11 mouse cellular contexts compared by ENCODE assay signal in genomic region chr14:64593564-64593963, GRCm38 (mm10).
DNase-seq lines count a peak whose midpoint lies in the region; ATAC-seq and TF ChIP-seq lines count a peak whose summit lies in the region.
"Had no signal": no experiment of that assay in that cellular context is flagged by ENCODE, and none has a peak within 500 bp of the region (broad histone marks: within the 10 kb centered on the region; RNA-seq: fewer than 3 reads in every experiment).

No protein-coding gene starts in this region.

- DNase-seq in NIH3T3 (ENCODE audit: low read depth): peak; percentile 17
- peak; percentile 83 to 92 for DNase-seq in layer of hippocampus, adult 18-20 months (ENCODE audit: low spot score in 2 of 2)
- no peak for DNase-seq in kidney, postnatal 4 days
- DNase-seq in lung, postnatal 0 days (ENCODE audit: low spot score): no peak
- no peak for DNase-seq in kidney, adult 2 months
- no peak for DNase-seq in liver, postnatal 0 days

- no peak for TF ChIP-seq CTCF in cortical plate, adult 2 months (IDR thresholded peaks at IDR 0.05; ENCODE audit: extremely low read depth, insufficient read depth, low read length)
- no peak for TF ChIP-seq CTCF in lung, postnatal 0 days (IDR thresholded peaks at IDR 0.05)
- no peak for TF ChIP-seq CTCF in kidney, adult 2 months (conservative IDR thresholded peaks at IDR 0.05; ENCODE audit: insufficient read depth, insufficient read length, low read depth, low read length)
- TF ChIP-seq CTCF in liver, postnatal 0 days (IDR thresholded peaks at IDR 0.05; ENCODE audit: low read depth): no peak

- no peaks in the 10 kb centered on the region for H3K27me3 ChIP-seq in midbrain, embryonic 16.5 days (ENCODE audit: control insufficient read depth, insufficient read depth, low read depth, low read length)
- H3K27me3 ChIP-seq in lung, postnatal 0 days (replicated peaks; ENCODE audit: insufficient read depth, low read length): peaks cover 39% of the 10 kb centered on the region
- peaks cover 3% of the 10 kb centered on the region; the same call in 1 of the 2 replicates for H3K27me3 ChIP-seq in kidney, adult 2 months (replicated peaks; ENCODE audit: control insufficient read depth, insufficient read depth, low read length)
- peaks cover 39% of the 10 kb centered on the region for H3K27me3 ChIP-seq in liver, postnatal 0 days (ENCODE audit: insufficient read depth, low read length)

- no peak overlapping the region; the same call in 1 of the 2 replicates for H3K4me3 ChIP-seq in cortical plate, adult 2 months (ENCODE audit: insufficient read depth, low read length)
- H3K4me3 ChIP-seq in midbrain, embryonic 16.5 days (ENCODE audit: low read depth, low read length): peak overlapping the region; percentile 93
- no peak overlapping the region for H3K4me3 ChIP-seq in lung, postnatal 0 days (ENCODE audit: low read depth, low read length)
- H3K4me3 ChIP-seq in kidney, adult 2 months (ENCODE audit: insufficient read depth, low read depth, low read length): no peak overlapping the region
- no peak overlapping the region for H3K4me3 ChIP-seq in liver, postnatal 0 days (ENCODE audit: low read depth, low read length)
- H3K4me3 ChIP-seq: myocyte had no signal

- H3K9me3 ChIP-seq in midbrain, embryonic 16.5 days (replicated peaks; ENCODE audit: control insufficient read depth, low read length, poor library complexity, severe bottlenecking): no peaks in the 10 kb centered on the region
- no peaks in the 10 kb centered on the region for H3K9me3 ChIP-seq in lung, postnatal 0 days (ENCODE audit: low read length)
- H3K9me3 ChIP-seq in liver, postnatal 0 days (ENCODE audit: low read length): no peaks in the 10 kb centered on the region
- H3K9me3 ChIP-seq: G1E had no signal

- H3K36me3 ChIP-seq in midbrain, embryonic 16.5 days (ENCODE audit: control insufficient read depth, insufficient read depth, low read length): 0 out of 2 replicates have a peak, but pooled peaks cover 5% of the 10 kb centered on the region
- H3K36me3 ChIP-seq in lung, postnatal 0 days (ENCODE audit: insufficient read depth, low read length): no peaks in the 10 kb centered on the region
- H3K36me3 ChIP-seq in kidney, adult 2 months (ENCODE audit: control insufficient read depth, insufficient read depth, low read length): no peaks in the 10 kb centered on the region
- no peaks in the 10 kb centered on the region for H3K36me3 ChIP-seq in liver, postnatal 0 days (replicated peaks; ENCODE audit: insufficient read depth, low read length)
- H3K36me3 ChIP-seq: G1E had no signal

- TF ChIP-seq POLR2A in cortical plate, adult 2 months (IDR thresholded peaks at IDR 0.05; ENCODE audit: extremely low read depth, insufficient read depth, low read length): peak; percentile 90
- no peak for TF ChIP-seq POLR2A in kidney, adult 2 months (IDR thresholded peaks at IDR 0.05; ENCODE audit: low read depth, low read length)

- 11% methylated on average over 4 of the region's 4 CpGs for WGBS in midbrain, embryonic 16.5 days
- WGBS in lung, postnatal 0 days: 33% methylated on average over 4 of the region's 4 CpGs
- WGBS in kidney, adult 2 months: 54% methylated on average over 4 of the region's 4 CpGs
- WGBS in liver, postnatal 0 days (ENCODE audit: insufficient replicate concordance): 52% methylated on average over 4 of the region's 4 CpGs

- peaks cover 2% of the 10 kb centered on the region; the same call in 1 of the 2 replicates for H3K4me1 ChIP-seq in cortical plate, adult 2 months (ENCODE audit: control insufficient read depth, insufficient read depth, low read length)
- peaks cover 39% of the 10 kb centered on the region for H3K4me1 ChIP-seq in midbrain, embryonic 16.5 days (ENCODE audit: control insufficient read depth, insufficient read depth, low read length)
- no peaks in the 10 kb centered on the region for H3K4me1 ChIP-seq in lung, postnatal 0 days (ENCODE audit: insufficient read depth, low read depth, low read length)
- no peaks in the 10 kb centered on the region for H3K4me1 ChIP-seq in kidney, adult 2 months (ENCODE audit: control insufficient read depth, insufficient read depth, low read length)
- H3K4me1 ChIP-seq in liver, postnatal 0 days (ENCODE audit: insufficient read depth): 0 out of 2 replicates have a peak, but pooled peaks cover 4% of the 10 kb centered on the region

- no peak for TF ChIP-seq EP300 in lung, postnatal 0 days (IDR thresholded peaks at IDR 0.05)
- TF ChIP-seq EP300 in liver, postnatal 0 days (IDR thresholded peaks at IDR 0.05; ENCODE audit: low read depth): no peak

- peak overlapping the region; percentile 100 for H3K9ac ChIP-seq in midbrain, embryonic 16.5 days (ENCODE audit: low read depth, low read length)
- no peak overlapping the region for H3K9ac ChIP-seq in lung, postnatal 0 days (replicated peaks; ENCODE audit: low read depth)
- H3K9ac ChIP-seq in liver, postnatal 0 days (replicated peaks): no peak overlapping the region

- H3K4me2 ChIP-seq in midbrain, embryonic 16.5 days (ENCODE audit: low read length): peak overlapping the region; percentile 98
- H3K4me2 ChIP-seq in lung, postnatal 0 days (replicated peaks; ENCODE audit: low read depth, low read length): no peak overlapping the region
- H3K4me2 ChIP-seq in liver, postnatal 0 days (ENCODE audit: low read depth, low read length): no peak overlapping the region
- H3K4me2 ChIP-seq: heart, embryonic 11.5 days had no signal

- no peak for ATAC-seq in midbrain, embryonic 16.5 days
- no peak for ATAC-seq in lung, postnatal 0 days
- no peak for ATAC-seq in liver, postnatal 0 days

- H3K27ac ChIP-seq in cortical plate, adult 2 months (ENCODE audit: insufficient read depth, low read length): no peak overlapping the region
- H3K27ac ChIP-seq in midbrain, embryonic 16.5 days (ENCODE audit: low read length): peak overlapping the region; percentile 99
- H3K27ac ChIP-seq in lung, postnatal 0 days (ENCODE audit: low read length): no peak overlapping the region
- H3K27ac ChIP-seq in kidney, adult 2 months (ENCODE audit: insufficient read depth, low read depth, low read length): no peak overlapping the region
- H3K27ac ChIP-seq in liver, postnatal 0 days (ENCODE audit: low read depth): no peak overlapping the region

Comparison
In these comparisons a context has a peak if more than half of its experiments do, and no peak if none do; other contexts are left out.
1. DNase-seq: peak in NIH3T3 (single experiment) and layer of hippocampus, adult 18-20 months (2 of 2); none in kidney, postnatal 4 days (0 of 2), lung, postnatal 0 days (single experiment), kidney, adult 2 months (single experiment) and liver, postnatal 0 days (single experiment).